8 mouse cellular contexts compared by ENCODE assay signal in the genomic region with DNA sequence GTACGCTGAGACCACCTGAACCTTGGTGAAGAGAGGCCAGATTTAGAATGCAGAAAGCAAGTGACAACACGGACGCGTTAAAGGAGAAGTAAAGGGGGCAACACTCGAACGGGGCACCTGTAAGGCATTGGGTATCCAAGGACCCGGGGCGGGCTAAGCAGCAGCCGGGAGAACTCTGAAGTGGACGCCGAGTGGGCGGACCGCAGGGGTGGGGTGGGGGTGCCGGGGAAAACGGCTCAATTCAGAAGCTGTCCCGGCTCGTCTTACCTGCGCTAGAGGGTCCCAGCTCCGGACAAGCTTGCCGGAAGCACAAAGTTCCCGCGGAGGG. TPM values are rescaled to one million over a fixed set of nuclear protein-coding genes. Genes with fewer than 3 reads are reported as not detected.
DNase-seq lines count a peak whose midpoint lies in the region; ATAC-seq and TF ChIP-seq lines count a peak whose summit lies in the region.

No protein-coding gene starts in this region.

- TF ChIP-seq CTCF in small intestine, adult 2 months (IDR thresholded peaks at IDR 0.05; ENCODE audit: extremely low read depth, insufficient read length, insufficient replicate concordance, low read depth, low read length) = no peak

- peaks cover 56% of the 10 kb centered on the region for H3K4me1 ChIP-seq in megakaryocyte, embryonic 14.5 days
- H3K4me1 ChIP-seq in forebrain, embryonic 10.5 days = peaks cover 39% of the 10 kb centered on the region
- peaks cover 33% of the 10 kb centered on the region for H3K4me1 ChIP-seq in limb, embryonic 13.5 days
- peaks cover 3% of the 10 kb centered on the region; the same call in 1 of the 2 replicates for H3K4me1 ChIP-seq in small intestine, adult 2 months (ENCODE audit: control insufficient read depth, insufficient read depth, insufficient read length, low read length)

- peak overlapping the region; percentile 79 for H3K9ac ChIP-seq in limb, embryonic 13.5 days

- peaks cover 14% of the 10 kb centered on the region for H3K36me3 ChIP-seq in megakaryocyte, embryonic 14.5 days (replicated peaks; ENCODE audit: low read length)
- H3K36me3 ChIP-seq in forebrain, embryonic 10.5 days (replicated peaks) = peaks cover 40% of the 10 kb centered on the region
- no peaks in the 10 kb centered on the region for H3K36me3 ChIP-seq in limb, embryonic 13.5 days
- no peaks in the 10 kb centered on the region; the same call in 1 of the 2 replicates for H3K36me3 ChIP-seq in small intestine, adult 2 months (ENCODE audit: control insufficient read depth, insufficient read depth, low read length)

- ATAC-seq in megakaryocyte, adult 5-6 weeks (ENCODE audit: poor library complexity, severe bottlenecking) = no peak
- ATAC-seq in limb, embryonic 13.5 days (ENCODE audit: low FRiP score, low read depth) = peak; percentile 73; the same call in 1 of the 2 replicates

- no peak for TF ChIP-seq POLR2A in small intestine, adult 2 months (IDR thresholded peaks at IDR 0.05; ENCODE audit: low read depth, low read length)

- H3K27ac ChIP-seq in forebrain, embryonic 10.5 days = peak overlapping the region; percentile 98
- peak overlapping the region; percentile 79 for H3K27ac ChIP-seq in limb, embryonic 13.5 days
- no peak overlapping the region for H3K27ac ChIP-seq in small intestine, adult 2 months (ENCODE audit: insufficient read depth, low read depth, low read length)

- DNase-seq in forebrain, embryonic 10.5 days (ENCODE audit: extremely low spot score, low spot score) = no peak
- no peak for DNase-seq in thymus, postnatal 36 days
- no peak for DNase-seq in kidney, postnatal 25 days
- DNase-seq in cerebellum, postnatal 25 days = no peak

- H3K9me3 ChIP-seq in megakaryocyte, embryonic 14.5 days = no peaks in the 10 kb centered on the region
- no peaks in the 10 kb centered on the region for H3K9me3 ChIP-seq in forebrain, embryonic 10.5 days
- H3K9me3 ChIP-seq in limb, embryonic 13.5 days = no peaks in the 10 kb centered on the region

- under 1% methylated on average over 22 of the region's 22 CpGs for WGBS in forebrain, embryonic 10.5 days
- WGBS in limb, embryonic 13.5 days = 1% methylated on average over 22 of the region's 22 CpGs
- under 1% methylated on average over 22 of the region's 22 CpGs for WGBS in small intestine, adult 2 months

- H3K27me3 ChIP-seq in megakaryocyte, embryonic 14.5 days (replicated peaks) = no peaks in the 10 kb centered on the region
- no peaks in the 10 kb centered on the region for H3K27me3 ChIP-seq in forebrain, embryonic 10.5 days (ENCODE audit: poor library complexity, severe bottlenecking)
- H3K27me3 ChIP-seq in limb, embryonic 13.5 days = no peaks in the 10 kb centered on the region
- H3K27me3 ChIP-seq in small intestine, adult 2 months (ENCODE audit: control insufficient read depth, insufficient read depth, low read length) = no peaks in the 10 kb centered on the region

- peak overlapping the region; percentile 81 for H3K4me2 ChIP-seq in limb, embryonic 13.5 days (replicated peaks)

- H3K4me3 ChIP-seq in megakaryocyte, embryonic 14.5 days (replicated peaks) = peak overlapping the region; percentile 99
- peak overlapping the region; percentile 86 for H3K4me3 ChIP-seq in forebrain, embryonic 10.5 days
- peak overlapping the region; percentile 87 for H3K4me3 ChIP-seq in limb, embryonic 13.5 days
- peak overlapping the region; percentile 69 for H3K4me3 ChIP-seq in small intestine, adult 2 months (ENCODE audit: low read depth, low read length)

RNA-seq across cellular contexts. Expression of a gene that starts 0.5 kb away (rescaled TPM):
- polyA plus RNA-seq in megakaryocyte, embryonic 14.5 days (2012; ENCODE audit: insufficient read depth, low replicate concordance) = 7.3 and 10.2 TPM in 2 replicates
- total RNA-seq in megakaryocyte, adult 5-6 weeks (2015) = 36.8 and 40.0 TPM in 2 replicates
- 58.0 and 71.2 TPM in 2 replicates for total RNA-seq in megakaryocyte, adult 5-6 weeks (2017)
- 112 TPM in 2 replicates for polyA plus RNA-seq in forebrain, embryonic 10.5 days (2016; fragmentation: Nextera tagmentation; extraction: Ambion mirVana)
- 69.4 and 70.5 TPM in 2 replicates for polyA plus RNA-seq in limb, embryonic 13.5 days (2015; fragmentation: Nextera tagmentation; extraction: Ambion mirVana)
- polyA plus RNA-seq in small intestine, adult 2 months (2012; rRNA removed) = 9.0 and 16.4 TPM in 2 replicates

RNA-seq across cellular contexts. Expression of a gene that starts 37.3 kb away (rescaled TPM):
- not detected in 2 replicates for polyA plus RNA-seq in megakaryocyte, embryonic 14.5 days (2012; ENCODE audit: insufficient read depth, low replicate concordance)
- not detected in 2 replicates for total RNA-seq in megakaryocyte, adult 5-6 weeks (2015)
- total RNA-seq in megakaryocyte, adult 5-6 weeks (2017) = not detected in 2 replicates
- 0.90 and 1.1 TPM in 2 replicates for polyA plus RNA-seq in forebrain, embryonic 10.5 days (2016; fragmentation: Nextera tagmentation; extraction: Ambion mirVana)
- polyA plus RNA-seq in limb, embryonic 13.5 days (2015; fragmentation: Nextera tagmentation; extraction: Ambion mirVana) = 0.79 and 1.5 TPM in 2 replicates
- not detected in 2 replicates for polyA plus RNA-seq in small intestine, adult 2 months (2012; rRNA removed)

RNA-seq across cellular contexts. Expression of a gene that starts 38.7 kb away (rescaled TPM):
- polyA plus RNA-seq in megakaryocyte, embryonic 14.5 days (2012; ENCODE audit: insufficient read depth, low replicate concordance) = 0.17 TPM in 1 of 2 replicates, not detected in the other
- total RNA-seq in megakaryocyte, adult 5-6 weeks (2015) = 14.7 and 18.0 TPM in 2 replicates
- 23.0 and 26.4 TPM in 2 replicates for total RNA-seq in megakaryocyte, adult 5-6 weeks (2017)
- 53.2 TPM in 2 replicates for polyA plus RNA-seq in forebrain, embryonic 10.5 days (2016; fragmentation: Nextera tagmentation; extraction: Ambion mirVana)
- 37.2 and 40.3 TPM in 2 replicates for polyA plus RNA-seq in limb, embryonic 13.5 days (2015; fragmentation: Nextera tagmentation; extraction: Ambion mirVana)
- 0.33 and 1.2 TPM in 2 replicates for polyA plus RNA-seq in small intestine, adult 2 months (2012; rRNA removed)

Comparison
In these comparisons a context has a peak if more than half of its experiments do, and no peak if none do; other contexts are left out.
1. RNA of a gene that starts 38.7 kb away (polyA plus RNA-seq): 53.2 TPM in forebrain, embryonic 10.5 days and 37.2 to 40.3 TPM in limb, embryonic 13.5 days; 0.33 to 1.2 TPM in small intestine, adult 2 months and 0.17 TPM in megakaryocyte, embryonic 14.5 days; every median in the first group is over 10 times any median in the second.
2. Peak in every context shown above with its lines, with median percentiles within 50 percentile points of each other: H3K4me3 ChIP-seq.